Mouse (Mus musculus): ENCODE measurements around the gene Dpp6. TPM values are rescaled to one million over a fixed set of nuclear protein-coding genes. Genes with fewer than 3 reads are reported as not detected.

The Dpp6 gene
- polyA plus RNA-seq, 1 experiment from 2014 or later = 2.6 TPM

- Histone ChIP-seq H3K4me1 (ENCODE audit: control insufficient read depth, insufficient read depth, low read length) (peaks cover 7% of the 10 kb centered on the region; the same call in 1 of the 2 replicates), H3K4me3 (ENCODE audit: low read length) (no peak overlapping the region), H3K27ac (ENCODE audit: low read depth, low read length) (no peak overlapping the region), H3K36me3 (ENCODE audit: control insufficient read depth, insufficient read depth, low read length) (no peaks in the 10 kb centered on the region), H3K27me3 (ENCODE audit: control insufficient read depth, insufficient read depth, low read length) (no peaks in the 10 kb centered on the region), H3K9me3 (ENCODE audit: control insufficient read depth, low read length) (no peaks in the 10 kb centered on the region), H3K9ac (ENCODE audit: low read depth, low read length) (no peak overlapping the region), H3K4me2 (replicated peaks; ENCODE audit: low read depth, low read length) (no peak overlapping the region)
- ATAC-seq (ENCODE audit: low FRiP score, low TSS enrichment) = no peak
- WGBS = 85% methylated on average over 4 of the region's 4 CpGs
These were observed 899.0 kb downstream of the Dpp6 start for GRCm38 (mm10) chr5:27716026-27716425.

GRCm38 (mm10) chr5:27717301-27717700 lies 900.3 kb downstream of the Dpp6 start:
- H3K4me1 ChIP-seq (ENCODE audit: control insufficient read depth, insufficient read depth, low read length) = peaks cover 7% of the 10 kb centered on the region; the same call in 1 of the 2 replicates
- no peak overlapping the region for H3K4me3 ChIP-seq (ENCODE audit: low read length)
- H3K27ac ChIP-seq (ENCODE audit: low read depth, low read length) = no peak overlapping the region
- H3K4me2 ChIP-seq (replicated peaks; ENCODE audit: low read depth, low read length) = no peak overlapping the region
- no peak for ATAC-seq (ENCODE audit: low FRiP score, low TSS enrichment)
- H3K36me3 ChIP-seq (ENCODE audit: control insufficient read depth, insufficient read depth, low read length) = no peaks in the 10 kb centered on the region
- H3K27me3 ChIP-seq (ENCODE audit: control insufficient read depth, insufficient read depth, low read length) = no peaks in the 10 kb centered on the region
- H3K9ac ChIP-seq (ENCODE audit: low read depth, low read length) = no peak overlapping the region
- H3K9me3 ChIP-seq (ENCODE audit: control insufficient read depth, low read length) = no peaks in the 10 kb centered on the region

DNA sequence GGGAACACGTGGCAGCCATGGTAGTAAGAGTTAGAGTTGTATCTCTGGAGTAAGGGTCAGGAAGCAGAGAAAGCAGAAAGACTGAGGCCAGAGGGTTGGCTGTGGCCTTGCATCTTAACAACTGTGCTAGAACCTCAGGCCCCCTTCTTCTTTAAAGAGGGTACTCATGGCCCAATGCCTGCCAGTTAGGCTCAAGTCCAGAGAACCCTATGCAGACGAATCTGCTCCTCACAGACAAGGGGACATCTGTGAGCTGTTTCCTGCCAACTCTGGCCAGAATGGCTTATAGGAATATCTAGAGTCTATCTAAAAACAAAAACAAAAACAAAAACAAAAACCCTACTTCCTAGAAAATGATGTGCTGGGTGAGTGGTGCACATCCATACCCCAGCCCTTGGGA lies 902.3 kb downstream of the Dpp6 start:
- Histone ChIP-seq H3K36me3 (ENCODE audit: control insufficient read depth, insufficient read depth, low read length) (no peaks in the 10 kb centered on the region), H3K4me2 (replicated peaks; ENCODE audit: low read depth, low read length) (no peak overlapping the region), H3K9me3 (ENCODE audit: control insufficient read depth, low read length) (no peaks in the 10 kb centered on the region), H3K27ac (ENCODE audit: low read depth, low read length) (no peak overlapping the region), H3K27me3 (ENCODE audit: control insufficient read depth, insufficient read depth, low read length) (no peaks in the 10 kb centered on the region), H3K4me3 (ENCODE audit: low read length) (no peak overlapping the region), H3K4me1 (ENCODE audit: control insufficient read depth, insufficient read depth, low read length) (peaks cover 4% of the 10 kb centered on the region; the same call in 1 of the 2 replicates), H3K9ac (ENCODE audit: low read depth, low read length) (no peak overlapping the region)
- ATAC-seq (ENCODE audit: low FRiP score, low TSS enrichment) = no peak
- WGBS = 93% methylated on average over 2 of the region's 2 CpGs

DNA sequence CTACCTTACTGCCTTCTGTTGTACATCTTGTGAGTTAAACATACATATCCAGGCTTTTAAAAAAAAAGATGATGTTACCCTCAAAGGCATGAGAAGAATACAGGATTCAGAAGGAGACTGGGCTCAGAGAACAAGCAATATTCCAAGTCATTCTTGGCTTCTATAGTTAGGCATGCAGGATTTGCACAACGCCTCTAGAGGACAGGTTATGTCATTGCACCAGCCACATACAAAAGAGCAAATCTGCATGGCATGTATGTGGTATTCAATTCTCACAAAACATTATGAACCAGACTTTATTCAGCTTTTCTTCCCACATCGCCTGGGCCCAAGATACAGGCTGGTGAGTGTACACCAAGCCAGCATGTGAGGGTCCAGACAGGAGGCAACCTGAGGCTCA lies 907.5 kb downstream of the Dpp6 start:
- Histone ChIP-seq H3K4me3 (ENCODE audit: low read length) (no peak overlapping the region), H3K36me3 (ENCODE audit: control insufficient read depth, insufficient read depth, low read length) (no peaks in the 10 kb centered on the region), H3K9me3 (ENCODE audit: control insufficient read depth, low read length) (no peaks in the 10 kb centered on the region), H3K9ac (ENCODE audit: low read depth, low read length) (no peak overlapping the region), H3K4me2 (replicated peaks; ENCODE audit: low read depth, low read length) (no peak overlapping the region), H3K27me3 (ENCODE audit: control insufficient read depth, insufficient read depth, low read length) (no peaks in the 10 kb centered on the region), H3K27ac (ENCODE audit: low read depth, low read length) (no peak overlapping the region), H3K4me1 (ENCODE audit: control insufficient read depth, insufficient read depth, low read length) (no peaks in the 10 kb centered on the region)
- no peak for ATAC-seq (ENCODE audit: low FRiP score, low TSS enrichment)
- WGBS = 36% methylated on average over 2 of the region's 2 CpGs

GRCm38 (mm10) chr5:27730666-27731065 lies 913.7 kb downstream of the Dpp6 start:
- 74% methylated on average over 5 of the region's 5 CpGs for WGBS
- Histone ChIP-seq H3K27me3 (ENCODE audit: control insufficient read depth, insufficient read depth, low read length) (no peaks in the 10 kb centered on the region), H3K9me3 (ENCODE audit: control insufficient read depth, low read length) (peaks cover 2% of the 10 kb centered on the region; the same call in 1 of the 2 replicates)

DNA sequence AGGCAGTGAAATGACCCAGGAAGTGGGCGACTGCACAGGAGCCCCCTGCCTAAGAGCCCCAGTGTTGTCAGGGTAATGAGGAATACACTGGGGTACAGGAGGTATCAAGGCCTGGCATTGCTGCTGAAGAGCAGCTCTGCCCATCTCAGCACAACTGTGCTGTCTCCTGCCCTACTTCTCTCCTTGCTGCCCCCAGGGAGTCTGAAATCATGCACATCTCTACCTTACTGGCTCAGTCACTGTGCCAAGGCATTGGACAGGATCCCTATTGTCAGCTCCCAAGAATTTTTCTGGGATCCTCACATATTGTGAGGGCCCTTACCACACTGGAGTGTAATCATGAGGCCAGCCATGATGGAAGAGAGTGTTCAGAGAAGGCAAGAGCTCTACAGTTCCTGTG lies 914.4 kb downstream of the Dpp6 start:
- Histone ChIP-seq H3K9me3 (ENCODE audit: control insufficient read depth, low read length) (peaks cover 2% of the 10 kb centered on the region; the same call in 1 of the 2 replicates), H3K27me3 (ENCODE audit: control insufficient read depth, insufficient read depth, low read length) (no peaks in the 10 kb centered on the region), H3K9ac (ENCODE audit: low read depth, low read length) (no peak overlapping the region), H3K36me3 (ENCODE audit: control insufficient read depth, insufficient read depth, low read length) (no peaks in the 10 kb centered on the region), H3K4me1 (ENCODE audit: control insufficient read depth, insufficient read depth, low read length) (no peaks in the 10 kb centered on the region), H3K4me2 (replicated peaks; ENCODE audit: low read depth, low read length) (no peak overlapping the region), H3K27ac (ENCODE audit: low read depth, low read length) (no peak overlapping the region), H3K4me3 (ENCODE audit: low read length) (no peak overlapping the region)
- 69% methylated on average over 1 of the region's 1 CpGs for WGBS
- no peak for ATAC-seq (ENCODE audit: low FRiP score, low TSS enrichment)

More at GRCm38 (mm10) chr5:27730666-27731065, 913.7 kb downstream of the Dpp6 start:
- no peaks in the 10 kb centered on the region for H3K4me1 ChIP-seq (ENCODE audit: control insufficient read depth, insufficient read depth, low read length)
- no peak for ATAC-seq (ENCODE audit: low FRiP score, low TSS enrichment)
- H3K9ac ChIP-seq (ENCODE audit: low read depth, low read length) = no peak overlapping the region
- no peaks in the 10 kb centered on the region for H3K36me3 ChIP-seq (ENCODE audit: control insufficient read depth, insufficient read depth, low read length)
- no peak overlapping the region for H3K4me2 ChIP-seq (replicated peaks; ENCODE audit: low read depth, low read length)
- H3K27ac ChIP-seq (ENCODE audit: low read depth, low read length) = no peak overlapping the region
- no peak overlapping the region for H3K4me3 ChIP-seq (ENCODE audit: low read length)

DNA sequence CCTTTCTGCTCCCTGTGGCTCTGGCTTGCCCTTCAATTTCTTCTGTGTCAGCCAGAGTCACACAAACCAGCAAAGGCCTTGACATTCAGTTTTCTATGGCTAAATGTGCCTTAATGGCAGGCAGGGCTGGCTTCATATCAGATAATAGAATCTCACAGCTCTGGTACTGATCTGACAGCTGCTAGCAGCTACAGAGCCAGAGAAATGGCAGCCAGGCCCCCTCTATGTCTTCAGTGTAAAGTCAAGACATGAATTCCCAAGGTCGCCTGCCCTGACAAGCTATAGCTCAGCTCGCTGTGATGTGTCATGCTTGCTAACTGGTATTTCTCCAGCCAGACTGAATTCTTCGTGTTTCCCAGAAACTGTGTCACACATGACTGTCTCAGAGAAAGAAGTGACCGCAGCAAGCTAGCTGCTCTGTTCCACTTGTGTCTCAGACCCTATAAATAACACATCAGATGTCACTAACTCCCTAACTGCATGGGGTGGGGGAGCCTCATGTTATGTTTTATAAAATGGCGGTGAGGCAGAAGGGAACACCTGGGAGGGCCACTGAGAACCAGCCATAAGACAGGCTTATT lies 915.4 kb downstream of the Dpp6 start:
- Histone ChIP-seq H3K9me3 (ENCODE audit: control insufficient read depth, low read length) (peaks cover 2% of the 10 kb centered on the region; the same call in 1 of the 2 replicates), H3K4me3 (ENCODE audit: low read length) (no peak overlapping the region), H3K27me3 (ENCODE audit: control insufficient read depth, insufficient read depth, low read length) (no peaks in the 10 kb centered on the region), H3K9ac (ENCODE audit: low read depth, low read length) (no peak overlapping the region), H3K27ac (ENCODE audit: low read depth, low read length) (no peak overlapping the region), H3K36me3 (ENCODE audit: control insufficient read depth, insufficient read depth, low read length) (no peaks in the 10 kb centered on the region), H3K4me2 (replicated peaks; ENCODE audit: low read depth, low read length) (no peak overlapping the region), H3K4me1 (ENCODE audit: control insufficient read depth, insufficient read depth, low read length) (no peaks in the 10 kb centered on the region)
- WGBS = 63% methylated on average over 5 of the region's 5 CpGs
- no peak for ATAC-seq (ENCODE audit: low FRiP score, low TSS enrichment)

DNA sequence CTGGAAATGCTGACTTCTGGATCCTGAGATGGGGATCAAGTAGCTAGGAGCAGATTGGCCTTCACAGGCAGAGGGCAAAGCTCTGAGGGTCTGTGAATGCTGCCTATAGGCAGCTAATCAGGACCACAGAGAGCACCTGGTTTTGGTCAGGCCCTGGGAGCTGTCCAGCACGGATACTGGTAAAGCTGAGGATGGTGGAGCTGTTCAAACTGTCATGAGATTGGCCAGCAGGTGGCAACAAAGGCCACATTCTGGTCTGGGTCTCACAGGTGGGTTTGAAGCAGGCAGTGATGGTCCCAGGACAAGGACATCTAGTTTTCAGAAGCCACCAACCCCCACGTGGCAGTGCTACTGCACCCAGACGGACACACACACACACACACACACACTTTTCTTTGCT lies 920.2 kb downstream of the Dpp6 start:
- Histone ChIP-seq H3K4me2 (replicated peaks; ENCODE audit: low read depth, low read length) (no peak overlapping the region), H3K36me3 (ENCODE audit: control insufficient read depth, insufficient read depth, low read length) (peaks cover 6% of the 10 kb centered on the region), H3K9ac (ENCODE audit: low read depth, low read length) (no peak overlapping the region), H3K27ac (ENCODE audit: low read depth, low read length) (no peak overlapping the region), H3K4me3 (ENCODE audit: low read length) (no peak overlapping the region), H3K27me3 (ENCODE audit: control insufficient read depth, insufficient read depth, low read length) (no peaks in the 10 kb centered on the region), H3K9me3 (ENCODE audit: control insufficient read depth, low read length) (peaks cover 2% of the 10 kb centered on the region; the same call in 1 of the 2 replicates), H3K4me1 (ENCODE audit: control insufficient read depth, insufficient read depth, low read length) (no peaks in the 10 kb centered on the region)
- ATAC-seq (ENCODE audit: low FRiP score, low TSS enrichment) = peak; percentile 90
- WGBS = 5% methylated on average over 3 of the region's 3 CpGs

DNA sequence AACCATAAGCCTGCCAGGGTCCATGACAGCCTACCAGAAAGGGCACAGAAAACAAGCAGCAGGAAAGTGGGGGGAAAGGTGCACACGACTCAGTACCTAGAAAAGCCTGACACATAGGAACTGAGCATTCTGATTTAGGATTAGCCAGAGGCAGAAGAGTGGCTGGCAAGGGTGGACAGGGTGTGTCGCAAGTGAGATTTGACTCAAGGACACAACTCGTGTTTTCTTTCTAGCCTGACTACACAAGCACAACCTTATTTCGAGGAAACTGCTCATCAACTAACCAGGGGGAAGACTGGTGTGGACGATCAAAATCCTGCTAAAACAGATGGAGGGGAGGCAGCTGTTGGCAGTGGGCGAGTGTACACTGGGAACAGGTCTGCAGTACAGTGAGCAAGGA lies 922.2 kb downstream of the Dpp6 start:
- H3K36me3 ChIP-seq (ENCODE audit: control insufficient read depth, insufficient read depth, low read length) = peaks cover 27% of the 10 kb centered on the region
- ATAC-seq (ENCODE audit: low FRiP score, low TSS enrichment) = no peak
- H3K4me3 ChIP-seq (ENCODE audit: low read length) = no peak overlapping the region
- H3K4me2 ChIP-seq (replicated peaks; ENCODE audit: low read depth, low read length) = no peak overlapping the region
- H3K9ac ChIP-seq (ENCODE audit: low read depth, low read length) = no peak overlapping the region
- WGBS = 87% methylated on average over 6 of the region's 6 CpGs
- H3K4me1 ChIP-seq (ENCODE audit: control insufficient read depth, insufficient read depth, low read length) = no peaks in the 10 kb centered on the region
- peaks cover 2% of the 10 kb centered on the region; the same call in 1 of the 2 replicates for H3K9me3 ChIP-seq (ENCODE audit: control insufficient read depth, low read length)
- no peak overlapping the region for H3K27ac ChIP-seq (ENCODE audit: low read depth, low read length)
- H3K27me3 ChIP-seq (ENCODE audit: control insufficient read depth, insufficient read depth, low read length) = no peaks in the 10 kb centered on the region

Measured in kidney, embryonic 14.5 days (tissue).